In genomic region chr3:96239949-96240798, GRCm38 (mm10) we compare ENCODE assay signal across 8 mouse cellular contexts. TPM values are rescaled to one million over a fixed set of nuclear protein-coding genes. Genes with fewer than 3 reads are reported as not detected.
DNase-seq lines count a peak whose midpoint lies in the region; ATAC-seq lines count a peak whose summit lies in the region.
"Not testable (repeated sequence)": the region's sequence is repeated elsewhere in the genome, so short reads cannot be mapped to it uniquely, and the experiment has no call there.

Hist2h2aa2 (minus strand) TSS chr3:96240276.

- not testable (repeated sequence) for H3K36me3 ChIP-seq in ES-E14 (ENCODE audit: control insufficient read depth, insufficient read depth, low read length, poor library complexity, severe bottlenecking); hindbrain, embryonic 10.5 days; lung, embryonic 16.5 days (ENCODE audit: control insufficient read depth, insufficient read depth, low read length)

- not testable (repeated sequence) for DNase-seq in ES-E14 (ENCODE audit: low read depth, low spot score)
- DNase-seq in cerebellum, adult 9-10 months: peak; percentile 96
- peak; percentile 88 to 99 for DNase-seq in frontal cortex, adult 2 months (ENCODE audit: extremely low spot score in 1 of 2, low spot score in 1 of 2)
- peak; percentile 74 for DNase-seq in hindbrain, embryonic 10.5 days (ENCODE audit: low spot score)
- peak; percentile 94 for DNase-seq in layer of hippocampus, adult 9-11 months
- DNase-seq in ovary, postnatal 14 days (ENCODE audit: low spot score): peak; percentile 89
- DNase-seq in thymus, postnatal 10 days (ENCODE audit: low spot score in 2 of 2): peak; percentile 92 to 95

- peak; percentile 85 for ATAC-seq in lung, embryonic 16.5 days (ENCODE audit: low read depth)

- in situ Hi-C loops in ES-E14 (cut with MboI; ENCODE audit: low sequenced_read_pairs in 2 of 2, unreplicated experiment in 2 of 2): not testable (repeated sequence)

- H3K4me3 ChIP-seq in ES-E14 (ENCODE audit: insufficient read depth in 1 of 2, low read depth in 1 of 2, low read length in 2 of 2, poor library complexity in 1 of 2, severe bottlenecking in 1 of 2): peak within 1 kb of the TSS; percentile 67 to 73
- H3K4me3 ChIP-seq in hindbrain, embryonic 10.5 days: peak within 1 kb of the TSS; percentile 46
- peak within 1 kb of the TSS; percentile 41 for H3K4me3 ChIP-seq in lung, embryonic 16.5 days (ENCODE audit: low read length)

- peak within 1 kb of the TSS; percentile 97 for H3K27ac ChIP-seq in ES-E14 (ENCODE audit: insufficient read depth, low read depth, low read length, poor library complexity, severe bottlenecking)
- peak within 1 kb of the TSS; percentile 96 for H3K27ac ChIP-seq in hindbrain, embryonic 10.5 days
- H3K27ac ChIP-seq in lung, embryonic 16.5 days (ENCODE audit: low read length): peak within 1 kb of the TSS; percentile 88

- peak within 1 kb of the TSS; percentile 46 for H3K4me2 ChIP-seq in lung, embryonic 16.5 days (ENCODE audit: low read depth, low read length)

- peaks cover 6 to 17% of the 10 kb centered on the region in 2 experiments for H3K4me1 ChIP-seq in ES-E14 (ENCODE audit: control insufficient read depth in 2 of 2, insufficient read depth in 2 of 2, low read length in 2 of 2, poor library complexity in 1 of 2)
- H3K4me1 ChIP-seq in hindbrain, embryonic 10.5 days (replicated peaks): peaks cover 43% of the 10 kb centered on the region
- peaks cover 30% of the 10 kb centered on the region for H3K4me1 ChIP-seq in lung, embryonic 16.5 days (replicated peaks; ENCODE audit: control insufficient read depth, insufficient read depth, low read length)

- not testable (repeated sequence) for H3K27me3 ChIP-seq in hindbrain, embryonic 10.5 days (ENCODE audit: insufficient read depth, poor library complexity, severe bottlenecking); lung, embryonic 16.5 days (ENCODE audit: control insufficient read depth, insufficient read depth, low read depth, low read length)

- not testable (repeated sequence) for H3K9me3 ChIP-seq in ES-E14 (ENCODE audit: control insufficient read depth, insufficient read depth, low read depth, low read length); hindbrain, embryonic 10.5 days; lung, embryonic 16.5 days (ENCODE audit: control insufficient read depth, low read length)

- H3K9ac ChIP-seq in ES-E14 (ENCODE audit: insufficient read depth, low read depth, low read length, poor library complexity, severe bottlenecking): peak within 1 kb of the TSS; percentile 94
- peak within 1 kb of the TSS; percentile 60 for H3K9ac ChIP-seq in lung, embryonic 16.5 days (ENCODE audit: low read length)

- WGBS in hindbrain, embryonic 10.5 days: 3% methylated on average over 44 of the region's 85 CpGs
- 3% methylated on average over 24 of the region's 85 CpGs for WGBS in lung, embryonic 16.5 days

RNA-seq across cellular contexts. Expression of gene Hist2h2aa2, which starts in this region (rescaled TPM):
- 2,531 and 3,588 TPM in 2 replicates for total RNA-seq in ES-E14 (2012; rRNA removed)
- 6.9 TPM in 1 of 2 replicates, not detected in the other for polyA plus RNA-seq in frontal cortex, adult 2 months (2012; rRNA removed)
- 44.6 and 55.1 TPM in 2 replicates for polyA plus RNA-seq in hindbrain, embryonic 10.5 days (2016; fragmentation: Nextera tagmentation; extraction: Ambion mirVana)
- 37.6 and 61.6 TPM in 2 replicates for polyA plus RNA-seq in lung, embryonic 16.5 days (2015; fragmentation: Nextera tagmentation; extraction: Ambion mirVana)
